Mouse (Mus musculus) embryonic fibroblast, embryonic 13.5 days (primary cell): ENCODE measurements at regions not wholly inside any gene's neighbourhood (a gene's known extent, or its start where the extent isn't known, plus 50 kb on each side); places are given as distances from the start of the nearest gene placed in this dataset.

Experiments used
- CTCF ChIP-seq: IDR thresholded peaks from 2 replicates; pipeline ENCODE4 v1.5.1; 2011; ENCODE audit warnings: mild to moderate bottlenecking, control low read depth, low read length, moderate library complexity, borderline replicate concordance; ENCODE audit not compliant: insufficient read depth
- POLR2A ChIP-seq: IDR thresholded peaks from 2 replicates; pipeline ENCODE4 v1.6.1; 2011; ENCODE audit warnings: low read depth, mild to moderate bottlenecking, control low read depth, low read length, moderate library complexity

GRCm38 (mm10) chr19:15031483-15031882 lies 433.6 kb upstream of the Tle4 start:
- TF ChIP-seq CTCF (no peak), POLR2A (no peak)
